Mouse (Mus musculus) ES-E14 (cell line): ENCODE measurements around the gene E4f1.

ENCODE experiments used
- CHD2 ChIP-seq: IDR thresholded peaks from 2 replicates; pipeline ENCODE4 v1.6.1; 2014; ENCODE audit warnings: mild to moderate bottlenecking, low read depth, low read length, inconsistent platforms
- HCFC1 ChIP-seq: IDR thresholded peaks from 2 replicates; pipeline ENCODE4 v1.6.1; 2012; ENCODE audit warnings: low read length, inconsistent platforms, borderline replicate concordance; ENCODE audit not compliant: insufficient read depth
- ZNF384 ChIP-seq: IDR thresholded peaks from 2 replicates; pipeline ENCODE4 v1.6.1; 2012; ENCODE audit warnings: low read depth, low read length, inconsistent platforms

GRCm38 (mm10) chr17:24443409-24443808, 26.7 kb downstream of the E4f1 start:
- TF ChIP-seq CHD2 = no peak
- TF ChIP-seq HCFC1 = no peak
- no peak for TF ChIP-seq ZNF384
